Mouse (Mus musculus) midbrain, embryonic 13.5 days (tissue): ENCODE data around the gene Fam13a. TPM values are rescaled to one million over a fixed set of nuclear protein-coding genes. Genes with fewer than 3 reads are reported as not detected.

Source experiments
- ATAC-seq: fragments of 200-750 bp; cut with Nextera tagmentation; 2 replicates; pipeline ENCODE4 v1.8.0; 2017; ENCODE audit warnings: mild to moderate bottlenecking, moderate TSS enrichment, moderate library complexity
- H3K27ac ChIP-seq: fragments of 300-500 bp; sonication (generic); 2 replicates; pipeline ENCODE4 v1.5.1; 2015; ENCODE audit warnings: inconsistent platforms, mild to moderate bottlenecking, moderate library complexity
- H3K27me3 ChIP-seq: fragments of 300-500 bp; sonication (generic); 2 replicates; pipeline ENCODE4 v1.6.1; 2015; ENCODE audit warnings: mild to moderate bottlenecking, inconsistent platforms
- H3K36me3 ChIP-seq: fragments of 300-500 bp; sonication (generic); 2 replicates; pipeline ENCODE4 v1.6.1; 2015; ENCODE audit warnings: mild to moderate bottlenecking, inconsistent platforms
- H3K4me1 ChIP-seq: fragments of 300-500 bp; sonication (generic); replicated peaks from 2 replicates; pipeline ENCODE4 v1.6.1; 2015; ENCODE audit warnings: inconsistent platforms
- H3K4me2 ChIP-seq: fragments of 300-500 bp; sonication (generic); replicated peaks from 2 replicates; pipeline ENCODE4 v1.6.1; 2015; ENCODE audit warnings: moderate library complexity, mild to moderate bottlenecking, inconsistent platforms
- H3K4me3 ChIP-seq: fragments of 300-500 bp; sonication (generic); replicated peaks from 2 replicates; pipeline ENCODE4 v1.5.1; 2015; ENCODE audit warnings: mild to moderate bottlenecking, inconsistent platforms
- H3K9ac ChIP-seq: fragments of 300-500 bp; sonication (generic); replicated peaks from 2 replicates; pipeline ENCODE4 v1.6.1; 2015; ENCODE audit warnings: mild to moderate bottlenecking, inconsistent platforms
- H3K9me3 ChIP-seq: fragments of 300-500 bp; sonication (generic); 2 replicates; pipeline ENCODE4 v1.6.1; 2016; ENCODE audit warnings: mild to moderate bottlenecking, inconsistent platforms
- WGBS: fragments of 180-500 bp; shearing (Covaris S2); methylation state at CpG from one replicate; pipeline ENCODE4 v1.1.7; 2015; 5-methylcytosine and 5-hydroxymethylcytosine counted together
- polyA plus RNA-seq: library from polyadenylated mRNA; unstranded; fragments of >200 nt; fragmentation: Nextera tagmentation; extraction: Ambion mirVana; gene quantifications from 2 replicates; pipeline ENCODE4 v1.2.1, GENCODE M21; 2015

The Fam13a gene
- polyA plus RNA-seq, 1 experiment from 2014 or later, result 8.6 TPM

GRCm38 (mm10) chr6:58951128-58951992 lies 73.0 kb downstream of the Fam13a start:
- Histone ChIP-seq H3K9me3 (no peaks in the 10 kb centered on the region), H3K9ac (no peak overlapping the region), H3K27me3 (no peaks in the 10 kb centered on the region), H3K27ac (no peak overlapping the region), H3K36me3 (peaks cover 26% of the 10 kb centered on the region), H3K4me3 (no peak overlapping the region), H3K4me1 (no peaks in the 10 kb centered on the region), H3K4me2 (no peak overlapping the region)
- WGBS, result 79% methylated on average over 2 of the region's 2 CpGs
- ATAC-seq, result no peak

GRCm38 (mm10) chr6:58950410-58950809 lies 73.9 kb downstream of the Fam13a start:
- ATAC-seq, result no peak
- no peaks in the 10 kb centered on the region for H3K27me3 ChIP-seq
- H3K36me3 ChIP-seq, result peaks cover 25% of the 10 kb centered on the region
- no peak overlapping the region for H3K27ac ChIP-seq
- no peak overlapping the region for H3K9ac ChIP-seq
- no peak overlapping the region for H3K4me2 ChIP-seq
- H3K9me3 ChIP-seq, result no peaks in the 10 kb centered on the region
- H3K4me3 ChIP-seq, result no peak overlapping the region
- WGBS, result 95% methylated on average over 1 of the region's 1 CpGs
- H3K4me1 ChIP-seq, result no peaks in the 10 kb centered on the region

GRCm38 (mm10) chr6:58946840-58947239 lies 77.5 kb downstream of the Fam13a start:
- no peak overlapping the region for H3K4me3 ChIP-seq
- H3K9me3 ChIP-seq, result no peaks in the 10 kb centered on the region
- no peak for ATAC-seq
- no peaks in the 10 kb centered on the region for H3K4me1 ChIP-seq
- H3K36me3 ChIP-seq, result peaks cover 9% of the 10 kb centered on the region
- H3K9ac ChIP-seq, result no peak overlapping the region
- H3K4me2 ChIP-seq, result no peak overlapping the region
- 77% methylated on average over 4 of the region's 4 CpGs for WGBS
- H3K27ac ChIP-seq, result no peak overlapping the region
- H3K27me3 ChIP-seq, result no peaks in the 10 kb centered on the region

GRCm38 (mm10) chr6:58946246-58946645 lies 78.1 kb downstream of the Fam13a start:
- ATAC-seq, result no peak
- H3K4me2 ChIP-seq, result no peak overlapping the region
- no peaks in the 10 kb centered on the region for H3K9me3 ChIP-seq
- no peak overlapping the region for H3K9ac ChIP-seq
- no peak overlapping the region for H3K4me3 ChIP-seq
- WGBS, result 68% methylated on average over 2 of the region's 2 CpGs
- H3K27ac ChIP-seq, result no peak overlapping the region
- H3K4me1 ChIP-seq, result no peaks in the 10 kb centered on the region
- peaks cover 9% of the 10 kb centered on the region for H3K36me3 ChIP-seq
- no peaks in the 10 kb centered on the region for H3K27me3 ChIP-seq

GRCm38 (mm10) chr6:58943958-58944357 lies 80.4 kb downstream of the Fam13a start:
- Histone ChIP-seq H3K27me3 (no peaks in the 10 kb centered on the region), H3K9ac (no peak overlapping the region), H3K4me2 (no peak overlapping the region), H3K4me1 (no peaks in the 10 kb centered on the region), H3K4me3 (no peak overlapping the region), H3K36me3 (peaks cover 9% of the 10 kb centered on the region), H3K27ac (no peak overlapping the region), H3K9me3 (no peaks in the 10 kb centered on the region)
- ATAC-seq, result no peak
- 93% methylated on average over 3 of the region's 3 CpGs for WGBS

GRCm38 (mm10) chr6:58942276-58942675 lies 82.1 kb downstream of the Fam13a start:
- ATAC-seq, result no peak
- Histone ChIP-seq H3K36me3 (peaks cover 9% of the 10 kb centered on the region), H3K4me2 (no peak overlapping the region), H3K4me1 (no peaks in the 10 kb centered on the region), H3K27me3 (no peaks in the 10 kb centered on the region), H3K9ac (no peak overlapping the region), H3K4me3 (no peak overlapping the region), H3K9me3 (no peaks in the 10 kb centered on the region), H3K27ac (no peak overlapping the region)
- WGBS, result 96% methylated on average over 2 of the region's 2 CpGs

- no peak overlapping the region for H3K4me2 ChIP-seq
- no peak overlapping the region for H3K9ac ChIP-seq
- no peak overlapping the region for H3K4me3 ChIP-seq
- no peak for ATAC-seq
- H3K27me3 ChIP-seq, result no peaks in the 10 kb centered on the region
- no peaks in the 10 kb centered on the region for H3K36me3 ChIP-seq
- H3K9me3 ChIP-seq, result no peaks in the 10 kb centered on the region
- peaks cover 19% of the 10 kb centered on the region for H3K4me1 ChIP-seq
- no peak overlapping the region for H3K27ac ChIP-seq
Measured at GRCm38 (mm10) chr6:58937726-58938125, 86.6 kb downstream of the Fam13a start.

GRCm38 (mm10) chr6:58934144-58934543 lies 90.2 kb downstream of the Fam13a start:
- ATAC-seq, result peak; percentile 55
- no peak overlapping the region for H3K9ac ChIP-seq

GRCm38 (mm10) chr6:58933189-58933913 lies 91.0 kb downstream of the Fam13a start:
- WGBS, result 24% methylated on average over 6 of the region's 6 CpGs
- no peak overlapping the region for H3K4me3 ChIP-seq
- H3K9me3 ChIP-seq, result no peaks in the 10 kb centered on the region
- H3K9ac ChIP-seq, result no peak overlapping the region
- ATAC-seq, result peak; percentile 95
- H3K4me2 ChIP-seq, result peak overlapping the region; percentile 25
- H3K36me3 ChIP-seq, result no peaks in the 10 kb centered on the region
- no peaks in the 10 kb centered on the region for H3K27me3 ChIP-seq
- peak overlapping the region; percentile 87 for H3K27ac ChIP-seq
- peaks cover 36% of the 10 kb centered on the region for H3K4me1 ChIP-seq

More at GRCm38 (mm10) chr6:58934144-58934543, 90.2 kb downstream of the Fam13a start:
- Histone ChIP-seq H3K4me2 (0 out of 2 replicates have a peak overlapping the region, but pooled peaks have one; percentile 1), H3K27me3 (no peaks in the 10 kb centered on the region), H3K4me1 (peaks cover 36% of the 10 kb centered on the region), H3K36me3 (no peaks in the 10 kb centered on the region), H3K4me3 (no peak overlapping the region), H3K27ac (peak overlapping the region; percentile 88), H3K9me3 (no peaks in the 10 kb centered on the region)
- WGBS, result 16% methylated on average over 4 of the region's 4 CpGs

GRCm38 (mm10) chr6:58932515-58933188 lies 91.7 kb downstream of the Fam13a start:
- H3K9ac ChIP-seq, result no peak overlapping the region
- no peak overlapping the region for H3K4me3 ChIP-seq
- peak overlapping the region; percentile 25 for H3K4me2 ChIP-seq

GRCm38 (mm10) chr6:58931149-58931548 lies 93.2 kb downstream of the Fam13a start:
- no peaks in the 10 kb centered on the region for H3K27me3 ChIP-seq
- no peak overlapping the region for H3K4me2 ChIP-seq
- H3K36me3 ChIP-seq, result no peaks in the 10 kb centered on the region
- 31% methylated on average over 4 of the region's 4 CpGs for WGBS
- no peak overlapping the region for H3K4me3 ChIP-seq
- H3K4me1 ChIP-seq, result peaks cover 41% of the 10 kb centered on the region
- no peak for ATAC-seq
- H3K27ac ChIP-seq, result no peak overlapping the region
- no peaks in the 10 kb centered on the region for H3K9me3 ChIP-seq
- H3K9ac ChIP-seq, result no peak overlapping the region

More at GRCm38 (mm10) chr6:58932515-58933188, 91.7 kb downstream of the Fam13a start:
- no peaks in the 10 kb centered on the region for H3K27me3 ChIP-seq
- H3K4me1 ChIP-seq, result peaks cover 37% of the 10 kb centered on the region
- peak overlapping the region; percentile 87 for H3K27ac ChIP-seq
- ATAC-seq, result peak; percentile 74
- no peaks in the 10 kb centered on the region for H3K36me3 ChIP-seq
- H3K9me3 ChIP-seq, result no peaks in the 10 kb centered on the region
- 44% methylated on average over 12 of the region's 12 CpGs for WGBS
